Mouse (Mus musculus) heart, embryonic 11.5 days (tissue): ENCODE data around the gene Ppp1r12c. TPM values are rescaled to one million over a fixed set of nuclear protein-coding genes. Genes with fewer than 3 reads are reported as not detected.

Source experiments
- ATAC-seq: fragments of 200-750 bp; cut with Nextera tagmentation; replicated peaks from 2 replicates; pipeline ENCODE4 v1.8.0; 2017; ENCODE audit warnings: moderate library complexity; ENCODE audit not compliant: insufficient number of reproducible peaks, low FRiP score, low TSS enrichment
- H3K27ac ChIP-seq: fragments of 300-500 bp; sonication (generic); 2 replicates; pipeline ENCODE4 v1.5.1; 2014; ENCODE audit warnings: mild to moderate bottlenecking, low read depth, low read length
- H3K27me3 ChIP-seq: fragments of 300-500 bp; sonication (generic); 2 replicates; pipeline ENCODE4 v1.6.1; 2014; ENCODE audit warnings: mild to moderate bottlenecking, low read length, mixed read lengths; ENCODE audit not compliant: control insufficient read depth, insufficient read depth
- H3K36me3 ChIP-seq: fragments of 300-500 bp; sonication (generic); 2 replicates; pipeline ENCODE4 v1.6.1; 2014; ENCODE audit warnings: mild to moderate bottlenecking, low read length, moderate library complexity, mixed read lengths; ENCODE audit not compliant: control insufficient read depth, insufficient read depth
- H3K4me1 ChIP-seq: fragments of 300-500 bp; sonication (generic); 2 replicates; pipeline ENCODE4 v1.6.1; 2014; ENCODE audit warnings: low read length; ENCODE audit not compliant: control insufficient read depth, insufficient read depth
- H3K4me2 ChIP-seq: fragments of 300-500 bp; sonication (generic); 2 replicates; pipeline ENCODE4 v1.6.1; 2014; ENCODE audit warnings: mild to moderate bottlenecking, moderate library complexity
- H3K4me3 ChIP-seq: fragments of 300-500 bp; sonication (generic); 2 replicates; pipeline ENCODE4 v1.5.1; 2014; ENCODE audit warnings: low read depth, low read length
- H3K9ac ChIP-seq: fragments of 300-500 bp; sonication (generic); 2 replicates; pipeline ENCODE4 v1.6.1; 2014; ENCODE audit warnings: mild to moderate bottlenecking, low read depth, low read length, moderate library complexity
- H3K9me3 ChIP-seq: fragments of 300-500 bp; sonication (generic); replicated peaks from 2 replicates; pipeline ENCODE4 v1.6.1; 2016; ENCODE audit warnings: low read length; ENCODE audit not compliant: control insufficient read depth
- WGBS: fragments of 180-500 bp; shearing (Covaris S2); extraction: QIAGEN DNeasy Blood & Tissue Kit; methylation state at CpG from one replicate; pipeline ENCODE4 v1.1.7; 2014; ENCODE audit not compliant: insufficient replicate concordance; 5-methylcytosine and 5-hydroxymethylcytosine counted together
- microRNA-seq: library from miRNA; unstranded; fragments of <30 nt; microRNA quantifications from one replicate; pipeline ENCODE4, GENCODE M21; 2016; ENCODE audit warnings: borderline number of aligned reads
- polyA plus RNA-seq: library from polyadenylated mRNA; unstranded; fragments of >200 nt; fragmentation: Nextera tagmentation; extraction: Ambion mirVana; gene quantifications from 2 replicates; pipeline ENCODE4 v1.2.1, GENCODE M21; 2014

The Ppp1r12c gene
- polyA plus RNA-seq, 1 experiment from 2014 or later: 32.9 TPM

GRCm38 (mm10) chr7:4440549-4440948, 60.9 kb downstream of the Ppp1r12c start:
- Histone ChIP-seq H3K4me3 (no peak overlapping the region), H3K9ac (no peak overlapping the region), H3K27ac (no peak overlapping the region), H3K36me3 (peaks cover 32% of the 10 kb centered on the region), H3K4me1 (no peaks in the 10 kb centered on the region), H3K27me3 (no peaks in the 10 kb centered on the region), H3K9me3 (no peaks in the 10 kb centered on the region), H3K4me2 (no peak overlapping the region)
- WGBS: 86% methylated on average over 10 of the region's 10 CpGs
- ATAC-seq: no peak

GRCm38 (mm10) chr7:4437721-4438120, 63.8 kb downstream of the Ppp1r12c start:
- H3K4me1 ChIP-seq: no peaks in the 10 kb centered on the region
- no peak overlapping the region for H3K27ac ChIP-seq
- H3K27me3 ChIP-seq: no peaks in the 10 kb centered on the region
- H3K9ac ChIP-seq: no peak overlapping the region
- ATAC-seq: no peak
- H3K36me3 ChIP-seq: peaks cover 42% of the 10 kb centered on the region
- no peak overlapping the region for H3K4me3 ChIP-seq
- WGBS: 75% methylated on average over 2 of the region's 2 CpGs
- H3K4me2 ChIP-seq: no peak overlapping the region
- no peaks in the 10 kb centered on the region for H3K9me3 ChIP-seq

- Histone ChIP-seq H3K4me3 (no peak overlapping the region), H3K36me3 (peaks cover 52% of the 10 kb centered on the region), H3K9me3 (no peaks in the 10 kb centered on the region), H3K9ac (no peak overlapping the region), H3K27me3 (no peaks in the 10 kb centered on the region), H3K4me1 (no peaks in the 10 kb centered on the region), H3K4me2 (no peak overlapping the region), H3K27ac (no peak overlapping the region)
- ATAC-seq: no peak
- WGBS: 90% methylated on average over 8 of the region's 8 CpGs
Measured at GRCm38 (mm10) chr7:4432026-4432425, 69.5 kb downstream of the Ppp1r12c start.

- WGBS: 81% methylated on average over 6 of the region's 6 CpGs
- peaks cover 53% of the 10 kb centered on the region for H3K36me3 ChIP-seq
- H3K4me1 ChIP-seq: no peaks in the 10 kb centered on the region
- H3K9ac ChIP-seq: no peak overlapping the region
- ATAC-seq: no peak
- no peak overlapping the region for H3K4me2 ChIP-seq
- H3K27ac ChIP-seq: no peak overlapping the region
- no peaks in the 10 kb centered on the region for H3K27me3 ChIP-seq
- no peaks in the 10 kb centered on the region for H3K9me3 ChIP-seq
- no peak overlapping the region for H3K4me3 ChIP-seq
Measured at GRCm38 (mm10) chr7:4431548-4431947, 69.9 kb downstream of the Ppp1r12c start.

Small RNA genes within 50 kb of the gene (microRNA-seq; reads per million reads assigned to microRNA genes)
- gene Gm24605: not detected

Other genes with a start within 250 kb of the Ppp1r12c start
- gene Ncr1, start 164.0 kb downstream of the Ppp1r12c start, polyA plus RNA-seq: not detected in 2 replicates
- gene Gp6, start 103.9 kb downstream of the Ppp1r12c start, polyA plus RNA-seq: 0.94 and 1.7 TPM in 2 replicates
- 28.0 and 31.0 TPM in 2 replicates for gene Rdh13, start 56.0 kb downstream of the Ppp1r12c start, polyA plus RNA-seq
- 2.8 and 4.6 TPM in 2 replicates for gene Eps8l1, start 41.0 kb downstream of the Ppp1r12c start, polyA plus RNA-seq
- gene Tnnt1, start 14.7 kb upstream of the Ppp1r12c start, polyA plus RNA-seq: 260 and 262 TPM in 2 replicates
- gene Tnni3, start 22.5 kb upstream of the Ppp1r12c start, polyA plus RNA-seq: 1,570 and 1,662 TPM in 2 replicates
- gene Dnaaf3, start 30.8 kb upstream of the Ppp1r12c start, polyA plus RNA-seq: 0.19 and 0.44 TPM in 2 replicates
- 0.77 and 1.3 TPM in 2 replicates for gene Syt5, start 45.9 kb upstream of the Ppp1r12c start, polyA plus RNA-seq
- not detected in 2 replicates for gene Ptprh, start 102.4 kb upstream of the Ppp1r12c start, polyA plus RNA-seq
- 3.8 and 4.6 TPM in 2 replicates for gene Tmem86b, start 129.7 kb upstream of the Ppp1r12c start, polyA plus RNA-seq
- 3.2 and 7.0 TPM in 2 replicates for gene Ppp6r1, start 157.3 kb upstream of the Ppp1r12c start, polyA plus RNA-seq
- 81.5 and 83.7 TPM in 2 replicates for gene Hspbp1, start 183.4 kb upstream of the Ppp1r12c start, polyA plus RNA-seq
- 1.7 TPM in 2 replicates for gene Brsk1, start 188.9 kb upstream of the Ppp1r12c start, polyA plus RNA-seq
- gene Tmem150b, start 223.6 kb upstream of the Ppp1r12c start, polyA plus RNA-seq: not detected in 2 replicates
- gene Kmt5c, start 238.4 kb upstream of the Ppp1r12c start, polyA plus RNA-seq: 58.6 and 63.5 TPM in 2 replicates